Mouse (Mus musculus) c-Kit-positive CD71-positive TER-119-negative erythroid progenitor cells, embryonic 14.5 days (primary cell): ENCODE results near the gene Galnt2.
A peak's percentile ranks its signal among the peaks of the same experiment; 100 is the strongest.

Experiments used
- DNase-seq: peaks from one replicate; pipeline ENCODE4 v3.0.0-alpha.2; 2013; ENCODE audit warnings: low read depth

Galnt2 gene

GRCm38 (mm10) chr8:124294425-124294824 lies 63.2 kb downstream of the Galnt2 start:
- DNase-seq: no peak

GRCm38 (mm10) chr8:124294900-124295299 lies 63.7 kb downstream of the Galnt2 start:
- DNase-seq: no peak

GRCm38 (mm10) chr8:124295357-124295756 lies 64.2 kb downstream of the Galnt2 start:
- no peak for DNase-seq

GRCm38 (mm10) chr8:124301512-124301911 lies 70.3 kb downstream of the Galnt2 start:
- no peak for DNase-seq

- DNase-seq: no peak
Observed at GRCm38 (mm10) chr8:124301935-124302555, 70.9 kb downstream of the Galnt2 start.

GRCm38 (mm10) chr8:124303211-124303902 lies 72.2 kb downstream of the Galnt2 start:
- DNase-seq: no peak

- DNase-seq: no peak
Observed at GRCm38 (mm10) chr8:124304141-124304540, 73.0 kb downstream of the Galnt2 start.

GRCm38 (mm10) chr8:124306574-124306973 lies 75.4 kb downstream of the Galnt2 start:
- DNase-seq: no peak

GRCm38 (mm10) chr8:124307700-124308099 lies 76.5 kb downstream of the Galnt2 start:
- no peak for DNase-seq

- DNase-seq: no peak
Observed at GRCm38 (mm10) chr8:124310509-124310908, 79.3 kb downstream of the Galnt2 start.

- no peak for DNase-seq
Observed at GRCm38 (mm10) chr8:124311111-124311510, 79.9 kb downstream of the Galnt2 start.

- DNase-seq: no peak
Observed at GRCm38 (mm10) chr8:124311723-124312122, 80.5 kb downstream of the Galnt2 start.

- DNase-seq: no peak
Observed at GRCm38 (mm10) chr8:124312228-124312627, 81.0 kb downstream of the Galnt2 start.

GRCm38 (mm10) chr8:124314803-124315202 lies 83.6 kb downstream of the Galnt2 start:
- DNase-seq: no peak

GRCm38 (mm10) chr8:124316466-124317136 lies 85.4 kb downstream of the Galnt2 start:
- DNase-seq: no peak

- DNase-seq: no peak
Observed at GRCm38 (mm10) chr8:124317191-124317682, 86.0 kb downstream of the Galnt2 start.

- DNase-seq: no peak
Observed at GRCm38 (mm10) chr8:124317821-124318220, 86.6 kb downstream of the Galnt2 start.

- DNase-seq: peak; percentile 36
Observed at GRCm38 (mm10) chr8:124318612-124319315, 87.6 kb downstream of the Galnt2 start.

- DNase-seq: no peak
Observed at GRCm38 (mm10) chr8:124319316-124319652, 88.1 kb downstream of the Galnt2 start.

GRCm38 (mm10) chr8:124321227-124321840 lies 90.1 kb downstream of the Galnt2 start:
- DNase-seq: no peak

- no peak for DNase-seq
Observed at GRCm38 (mm10) chr8:124323356-124323755, 92.2 kb downstream of the Galnt2 start.

GRCm38 (mm10) chr8:124328259-124328658 lies 97.1 kb downstream of the Galnt2 start:
- no peak for DNase-seq
